Mouse (Mus musculus) lung, postnatal 0 days (tissue): ENCODE measurements around the gene Sema6d. TPM values are rescaled to one million over a fixed set of nuclear protein-coding genes. Genes with fewer than 3 reads are reported as not detected.

Experiments
- ATAC-seq: fragments of 200-750 bp; cut with Nextera tagmentation; 2 replicates; pipeline ENCODE4 v1.8.0; 2017; ENCODE audit warnings: moderate library complexity
- DNase-seq: peaks from one replicate; pipeline ENCODE4 v3.0.0-alpha.2; 2016; ENCODE audit warnings: low spot score
- H3K27ac ChIP-seq: fragments of 300-500 bp; sonication (generic); 2 replicates; pipeline ENCODE4 v1.5.1; 2014; ENCODE audit warnings: antibody characterized with exemption, mild to moderate bottlenecking, low read length, mixed read lengths
- H3K27me3 ChIP-seq: fragments of 300-500 bp; sonication (generic); replicated peaks from 2 replicates; pipeline ENCODE4 v1.6.1; 2014; ENCODE audit warnings: low read length, mixed read lengths; ENCODE audit not compliant: insufficient read depth
- H3K36me3 ChIP-seq: fragments of 300-500 bp; sonication (generic); 2 replicates; pipeline ENCODE4 v1.6.1; 2014; ENCODE audit warnings: low read length, mixed read lengths; ENCODE audit not compliant: insufficient read depth
- H3K4me1 ChIP-seq: fragments of 300-500 bp; sonication (generic); 2 replicates; pipeline ENCODE4 v1.6.1; 2014; ENCODE audit warnings: antibody characterized with exemption, low read depth, low read length, mixed read lengths; ENCODE audit not compliant: insufficient read depth
- H3K4me2 ChIP-seq: fragments of 300-500 bp; sonication (generic); replicated peaks from 2 replicates; pipeline ENCODE4 v1.6.1; 2014; ENCODE audit warnings: low read depth, mild to moderate bottlenecking, low read length, moderate library complexity, mixed read lengths
- H3K4me3 ChIP-seq: fragments of 300-500 bp; sonication (generic); 2 replicates; pipeline ENCODE4 v1.5.1; 2014; ENCODE audit warnings: low read depth, low read length
- H3K9ac ChIP-seq: fragments of 300-500 bp; sonication (generic); replicated peaks from 2 replicates; pipeline ENCODE4 v1.6.1; 2014; ENCODE audit warnings: low read depth, mild to moderate bottlenecking
- H3K9me3 ChIP-seq: fragments of 300-500 bp; sonication (generic); 2 replicates; pipeline ENCODE4 v1.6.1; 2016; ENCODE audit warnings: low read length, mixed read lengths
- CTCF ChIP-seq: IDR thresholded peaks from 2 replicates; pipeline ENCODE4 v1.5.1; 2016; ENCODE audit warnings: antibody characterized with exemption, mild to moderate bottlenecking
- EP300 ChIP-seq: IDR thresholded peaks from 2 replicates; pipeline ENCODE4 v1.6.1; 2016; ENCODE audit warnings: antibody characterized with exemption, mild to moderate bottlenecking, control low read depth
- WGBS: fragments of 180-500 bp; shearing (Covaris S2); extraction: QIAGEN DNeasy Blood & Tissue Kit; methylation state at CpG from one replicate; pipeline ENCODE4 v1.1.7; 2014; 5-methylcytosine and 5-hydroxymethylcytosine counted together
- polyA plus RNA-seq: library from polyadenylated mRNA; unstranded; fragments of >200 nt; fragmentation: Nextera tagmentation; extraction: Ambion mirVana; gene quantifications from 2 replicates; pipeline ENCODE4 v1.2.1, GENCODE M21; 2015

The Sema6d gene
- polyA plus RNA-seq, 1 experiment from 2014 or later: 7.4 TPM

DNA sequence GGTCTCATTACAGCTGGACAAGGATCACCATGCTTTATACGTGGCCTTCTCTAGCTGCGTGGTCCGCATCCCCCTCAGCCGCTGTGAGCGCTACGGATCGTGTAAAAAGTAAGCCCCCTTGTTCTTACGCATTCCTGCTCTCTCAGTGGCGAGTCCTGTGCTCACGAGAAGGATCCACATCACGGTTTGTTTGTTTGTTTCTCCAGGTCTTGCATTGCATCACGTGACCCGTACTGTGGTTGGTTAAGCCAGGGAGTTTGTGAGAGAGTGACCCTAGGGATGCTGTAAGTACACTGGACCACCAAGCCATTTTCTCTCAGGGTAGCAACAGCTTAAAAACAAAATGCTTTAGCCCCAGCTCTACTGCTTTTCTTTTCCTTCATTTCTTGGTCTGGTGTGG is 569.8 kb downstream of the Sema6d start:
- Histone ChIP-seq H3K4me1 (no peaks in the 10 kb centered on the region), H3K4me2 (no peak overlapping the region), H3K9me3 (no peaks in the 10 kb centered on the region), H3K27ac (no peak overlapping the region), H3K4me3 (no peak overlapping the region), H3K9ac (no peak overlapping the region), H3K27me3 (no peaks in the 10 kb centered on the region), H3K36me3 (peaks cover 9% of the 10 kb centered on the region; the same call in 1 of the 2 replicates)
- no peak for ATAC-seq
- WGBS: 93% methylated on average over 13 of the region's 13 CpGs
- TF ChIP-seq EP300: no peak
- no peak for TF ChIP-seq CTCF
- DNase-seq: no peak

DNA sequence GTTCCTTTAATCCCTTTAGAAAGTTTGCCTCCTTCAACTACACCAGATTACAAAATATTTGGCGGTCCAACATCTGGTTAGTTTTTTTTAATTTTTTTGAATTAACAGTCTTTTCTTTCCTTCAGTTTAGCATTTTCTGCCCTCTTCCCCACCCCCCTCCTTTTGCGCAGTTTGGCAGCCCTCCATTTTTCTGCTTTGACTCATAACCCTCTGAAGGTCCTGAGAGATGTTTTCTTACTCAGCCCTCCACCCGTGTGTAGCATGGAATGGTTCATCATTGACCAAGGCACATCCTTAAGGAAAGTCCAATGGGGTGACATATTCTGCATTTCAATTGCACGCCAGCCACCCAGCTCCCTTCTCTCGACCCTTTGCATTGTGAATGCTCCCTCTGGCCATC is 570.9 kb downstream of the Sema6d start:
- no peak overlapping the region for H3K27ac ChIP-seq
- no peak for ATAC-seq
- no peak overlapping the region for H3K9ac ChIP-seq
- TF ChIP-seq EP300 (no peak), CTCF (no peak)
- H3K4me2 ChIP-seq: no peak overlapping the region
- no peaks in the 10 kb centered on the region for H3K9me3 ChIP-seq
- WGBS: 74% methylated on average over 5 of the region's 5 CpGs
- no peak for DNase-seq
- H3K36me3 ChIP-seq: peaks cover 13% of the 10 kb centered on the region; the same call in 1 of the 2 replicates
- no peaks in the 10 kb centered on the region for H3K4me1 ChIP-seq
- H3K27me3 ChIP-seq: no peaks in the 10 kb centered on the region
- H3K4me3 ChIP-seq: no peak overlapping the region

DNA sequence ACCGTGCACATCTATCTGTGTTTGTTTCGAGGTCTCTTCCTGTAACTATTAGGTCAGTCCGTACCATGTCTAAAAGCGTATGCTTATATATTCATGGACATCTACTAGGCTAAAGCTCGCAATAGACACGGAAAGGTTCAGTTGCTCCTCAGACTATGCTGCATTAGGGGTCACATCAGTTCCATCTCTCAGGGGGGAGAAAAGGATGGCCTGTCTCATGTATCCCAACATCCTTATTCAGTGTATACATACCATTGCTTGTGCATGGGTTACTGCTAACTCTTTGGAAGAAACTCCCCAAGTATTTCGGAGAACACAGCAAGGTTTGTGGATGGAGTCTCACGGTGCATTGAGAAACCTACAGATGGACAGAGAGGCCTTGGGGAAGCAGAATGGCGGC is 571.5 kb downstream of the Sema6d start:
- TF ChIP-seq CTCF (no peak), EP300 (no peak)

DNA sequence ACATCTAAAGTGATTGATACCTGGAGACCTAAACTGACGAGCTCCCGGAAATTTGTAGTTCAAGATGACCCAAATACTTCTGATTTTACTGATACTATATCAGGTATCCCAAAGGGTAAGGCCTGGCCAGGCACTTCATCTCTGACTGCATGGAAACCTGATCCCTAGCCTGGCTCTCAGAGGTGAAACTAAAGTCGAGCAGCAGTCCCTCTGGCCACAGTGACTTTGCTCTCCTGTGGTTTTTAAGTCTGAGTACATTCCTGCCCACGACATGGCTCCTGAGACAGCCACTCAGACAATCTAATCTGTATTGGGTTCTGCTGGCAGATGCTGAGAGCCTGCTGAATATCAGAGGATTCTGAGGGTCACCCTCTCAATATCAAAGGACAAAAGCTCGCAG is 572.5 kb downstream of the Sema6d start:
- no peaks in the 10 kb centered on the region for H3K9me3 ChIP-seq
- H3K27ac ChIP-seq: no peak overlapping the region
- 0 out of 2 replicates have a peak, but pooled peaks cover 13% of the 10 kb centered on the region for H3K36me3 ChIP-seq
- no peak for TF ChIP-seq EP300
- TF ChIP-seq CTCF: no peak
- no peak for DNase-seq
- no peak overlapping the region for H3K9ac ChIP-seq
- no peak for ATAC-seq
- H3K4me3 ChIP-seq: no peak overlapping the region
- no peak overlapping the region for H3K4me2 ChIP-seq
- no peaks in the 10 kb centered on the region for H3K4me1 ChIP-seq
- no peaks in the 10 kb centered on the region for H3K27me3 ChIP-seq
- 32% methylated on average over 5 of the region's 5 CpGs for WGBS

More for the DNA sequence above, 571.5 kb downstream of the Sema6d start:
- no peak for DNase-seq
- Histone ChIP-seq H3K4me3 (no peak overlapping the region), H3K4me1 (no peaks in the 10 kb centered on the region), H3K27me3 (no peaks in the 10 kb centered on the region), H3K4me2 (no peak overlapping the region), H3K9me3 (no peaks in the 10 kb centered on the region), H3K9ac (no peak overlapping the region), H3K27ac (no peak overlapping the region), H3K36me3 (0 out of 2 replicates have a peak, but pooled peaks cover 13% of the 10 kb centered on the region)
- WGBS: 92% methylated on average over 9 of the region's 9 CpGs
- no peak for ATAC-seq

DNA sequence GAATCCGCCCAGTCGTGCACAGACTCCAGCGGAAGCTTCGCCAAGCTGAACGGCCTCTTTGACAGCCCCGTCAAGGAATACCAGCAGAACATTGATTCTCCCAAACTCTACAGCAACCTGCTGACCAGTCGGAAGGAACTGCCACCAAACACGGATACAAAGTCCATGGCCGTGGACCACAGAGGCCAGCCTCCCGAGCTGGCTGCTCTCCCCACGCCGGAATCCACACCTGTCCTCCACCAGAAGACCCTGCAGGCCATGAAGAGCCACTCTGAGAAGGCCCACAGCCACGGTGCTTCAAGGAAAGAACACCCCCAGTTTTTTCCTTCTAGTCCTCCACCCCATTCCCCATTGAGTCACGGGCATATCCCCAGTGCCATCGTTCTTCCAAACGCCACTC is 574.4 kb downstream of the Sema6d start:
- DNase-seq: no peak
- ATAC-seq: no peak
- 92% methylated on average over 16 of the region's 16 CpGs for whole genome bisulfite sequencing

DNA sequence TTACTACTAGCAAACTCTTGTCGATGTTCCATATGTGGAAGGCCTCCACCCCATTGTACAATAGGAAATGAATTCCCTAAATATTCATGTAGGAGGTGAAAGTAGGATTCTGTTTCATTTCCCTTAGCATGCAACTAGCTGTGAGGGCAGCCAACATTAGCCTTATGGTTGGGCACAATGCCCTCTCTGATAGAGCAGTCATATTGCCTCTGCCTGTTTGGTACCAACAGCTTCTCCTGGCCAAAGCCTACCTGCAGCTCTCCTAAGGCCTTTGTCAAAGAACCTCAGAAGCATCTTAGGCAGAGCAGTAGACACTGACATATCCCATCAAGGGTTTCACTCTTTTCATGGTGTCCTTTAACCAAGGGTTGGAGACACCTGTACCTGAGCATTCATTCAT is 578.7 kb downstream of the Sema6d start:
- DNase-seq: no peak
- no peak overlapping the region for H3K27ac ChIP-seq
- H3K27me3 ChIP-seq: no peaks in the 10 kb centered on the region
- no peak overlapping the region for H3K9ac ChIP-seq
- WGBS: 98% methylated on average over 1 of the region's 1 CpGs
- no peak for ATAC-seq
- no peaks in the 10 kb centered on the region for H3K9me3 ChIP-seq
- no peak overlapping the region for H3K4me3 ChIP-seq
- H3K36me3 ChIP-seq: 0 out of 2 replicates have a peak, but pooled peaks cover 6% of the 10 kb centered on the region
- H3K4me1 ChIP-seq: no peaks in the 10 kb centered on the region
- no peak overlapping the region for H3K4me2 ChIP-seq
- TF ChIP-seq EP300 (no peak), CTCF (no peak)

More for the DNA sequence above, 574.4 kb downstream of the Sema6d start:
- no peaks in the 10 kb centered on the region for H3K9me3 ChIP-seq
- H3K4me2 ChIP-seq: no peak overlapping the region
- H3K27ac ChIP-seq: no peak overlapping the region
- no peaks in the 10 kb centered on the region for H3K27me3 ChIP-seq
- H3K36me3 ChIP-seq: 0 out of 2 replicates have a peak, but pooled peaks cover 13% of the 10 kb centered on the region
- H3K9ac ChIP-seq: no peak overlapping the region
- H3K4me1 ChIP-seq: no peaks in the 10 kb centered on the region
- no peak overlapping the region for H3K4me3 ChIP-seq
- TF ChIP-seq CTCF (no peak), EP300 (no peak)

DNA sequence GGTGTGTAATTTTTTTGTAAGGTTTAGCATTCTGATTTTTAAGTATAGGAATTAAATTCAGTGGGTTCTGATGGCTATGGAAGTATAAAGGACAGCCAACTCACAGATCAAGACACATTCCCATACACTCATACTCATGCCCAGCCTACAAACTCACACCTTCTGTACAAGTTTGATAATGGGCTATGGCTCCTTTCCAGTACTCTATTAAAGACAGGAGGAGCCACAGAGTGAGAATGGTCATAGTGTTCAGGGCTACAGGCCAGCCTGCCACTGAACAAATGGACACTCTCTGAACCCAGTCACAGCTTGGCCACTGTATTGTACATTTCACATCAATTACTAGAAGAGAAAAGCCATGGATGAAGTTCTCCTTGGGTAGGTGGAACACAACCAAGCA is 583.3 kb downstream of the Sema6d start:
- TF ChIP-seq CTCF (no peak), EP300 (no peak)
- Histone ChIP-seq H3K27ac (no peak overlapping the region), H3K9me3 (no peaks in the 10 kb centered on the region), H3K9ac (no peak overlapping the region), H3K4me2 (no peak overlapping the region), H3K4me3 (no peak overlapping the region), H3K36me3 (no peaks in the 10 kb centered on the region), H3K27me3 (no peaks in the 10 kb centered on the region), H3K4me1 (no peaks in the 10 kb centered on the region)
- DNase-seq: no peak
- ATAC-seq: no peak
